Mouse (Mus musculus) embryonic facial prominence, embryonic 15.5 days (tissue): ENCODE measurements at regions not wholly inside any gene's neighbourhood (a gene's known extent, or its start where the extent isn't known, plus 50 kb on each side); places are given as distances from the start of the nearest gene placed in this dataset.

Experiments
- ATAC-seq: fragments of 200-750 bp; cut with Nextera tagmentation; 2 replicates; pipeline ENCODE4 v1.8.0; 2017; ENCODE audit warnings: low read depth, moderate TSS enrichment; ENCODE audit not compliant: insufficient number of reproducible peaks, low FRiP score, low TSS enrichment
- H3K27ac ChIP-seq: fragments of 300-500 bp; sonication (generic); replicated peaks from 2 replicates; pipeline ENCODE4 v1.5.1; 2015; ENCODE audit warnings: mild to moderate bottlenecking, inconsistent platforms
- H3K27me3 ChIP-seq: fragments of 300-500 bp; sonication (generic); 2 replicates; pipeline ENCODE4 v1.6.1; 2015; ENCODE audit warnings: inconsistent platforms
- H3K36me3 ChIP-seq: fragments of 300-500 bp; sonication (generic); 2 replicates; pipeline ENCODE4 v1.6.1; 2015; ENCODE audit warnings: mild to moderate bottlenecking, inconsistent platforms
- H3K4me1 ChIP-seq: fragments of 300-500 bp; sonication (generic); 2 replicates; pipeline ENCODE4 v1.6.1; 2015; ENCODE audit warnings: inconsistent platforms
- H3K4me2 ChIP-seq: fragments of 300-500 bp; sonication (generic); replicated peaks from 2 replicates; pipeline ENCODE4 v1.6.1; 2015; ENCODE audit warnings: mild to moderate bottlenecking, inconsistent platforms
- H3K4me3 ChIP-seq: fragments of 300-500 bp; sonication (generic); replicated peaks from 2 replicates; pipeline ENCODE4 v1.5.1; 2015; ENCODE audit warnings: mild to moderate bottlenecking, inconsistent platforms
- H3K9ac ChIP-seq: fragments of 300-500 bp; sonication (generic); 2 replicates; pipeline ENCODE4 v1.6.1; 2015; ENCODE audit warnings: inconsistent platforms
- H3K9me3 ChIP-seq: fragments of 300-500 bp; sonication (generic); replicated peaks from 2 replicates; pipeline ENCODE4 v1.6.1; 2016; ENCODE audit warnings: inconsistent platforms
- WGBS: fragments of 180-500 bp; shearing (Covaris S2); methylation state at CpG from one replicate; pipeline ENCODE4 v1.1.7; 2015; 5-methylcytosine and 5-hydroxymethylcytosine counted together

GRCm38 (mm10) chr14:76188105-76188645 is 77.5 kb downstream of the Nufip1 start:
- ATAC-seq, result no peak
- no peaks in the 10 kb centered on the region for H3K4me1 ChIP-seq
- WGBS, result 80% methylated on average over 6 of the region's 6 CpGs
- H3K27ac ChIP-seq, result no peak overlapping the region
- no peak overlapping the region for H3K4me2 ChIP-seq
- H3K9ac ChIP-seq, result no peak overlapping the region
- no peaks in the 10 kb centered on the region for H3K27me3 ChIP-seq
- H3K4me3 ChIP-seq, result no peak overlapping the region
- H3K36me3 ChIP-seq, result no peaks in the 10 kb centered on the region
- H3K9me3 ChIP-seq, result no peaks in the 10 kb centered on the region

DNA sequence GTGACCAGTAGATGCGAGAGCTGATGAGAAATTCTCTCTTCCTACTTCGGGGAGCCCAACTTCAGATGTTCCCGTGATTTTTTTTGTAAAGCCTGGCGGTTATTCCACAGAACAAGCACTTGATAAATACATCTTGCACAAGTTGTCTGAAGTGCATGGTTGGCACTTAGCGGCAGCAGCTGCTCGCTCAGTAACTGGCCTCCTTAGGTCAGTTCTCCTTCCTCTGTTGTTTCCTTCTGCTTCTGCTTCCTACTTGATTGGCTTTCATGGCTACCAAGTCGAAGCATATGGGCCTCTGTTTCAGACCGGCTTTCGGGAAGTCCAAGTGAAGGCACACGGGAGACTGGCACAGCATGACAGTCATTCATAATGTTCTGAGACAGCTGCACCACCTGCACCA is 84.6 kb downstream of the Nufip1 start:
- no peak for ATAC-seq
- WGBS, result 71% methylated on average over 10 of the region's 10 CpGs

GRCm38 (mm10) chr14:76197357-76197756 is 86.7 kb downstream of the Nufip1 start:
- Histone ChIP-seq H3K4me2 (no peak overlapping the region), H3K4me3 (no peak overlapping the region), H3K9me3 (no peaks in the 10 kb centered on the region), H3K4me1 (no peaks in the 10 kb centered on the region), H3K27ac (no peak overlapping the region), H3K36me3 (no peaks in the 10 kb centered on the region), H3K27me3 (no peaks in the 10 kb centered on the region), H3K9ac (no peak overlapping the region)
- 82% methylated on average over 2 of the region's 2 CpGs for WGBS
- no peak for ATAC-seq

More for the DNA sequence above, 84.6 kb downstream of the Nufip1 start:
- H3K27me3 ChIP-seq, result no peaks in the 10 kb centered on the region
- no peak overlapping the region for H3K27ac ChIP-seq
- H3K9me3 ChIP-seq, result no peaks in the 10 kb centered on the region
- H3K4me3 ChIP-seq, result no peak overlapping the region
- H3K4me1 ChIP-seq, result no peaks in the 10 kb centered on the region
- H3K4me2 ChIP-seq, result no peak overlapping the region
- H3K9ac ChIP-seq, result no peak overlapping the region
- H3K36me3 ChIP-seq, result no peaks in the 10 kb centered on the region

- H3K4me3 ChIP-seq, result no peak overlapping the region
- WGBS, result 44% methylated on average over 5 of the region's 5 CpGs
- H3K36me3 ChIP-seq, result no peaks in the 10 kb centered on the region
- no peaks in the 10 kb centered on the region for H3K9me3 ChIP-seq
- no peak overlapping the region for H3K4me2 ChIP-seq
- H3K9ac ChIP-seq, result no peak overlapping the region
- no peak for ATAC-seq
- H3K4me1 ChIP-seq, result no peaks in the 10 kb centered on the region
- no peak overlapping the region for H3K27ac ChIP-seq
- no peaks in the 10 kb centered on the region for H3K27me3 ChIP-seq
Measured at GRCm38 (mm10) chr14:76198406-76198805, 87.7 kb downstream of the Nufip1 start.

DNA sequence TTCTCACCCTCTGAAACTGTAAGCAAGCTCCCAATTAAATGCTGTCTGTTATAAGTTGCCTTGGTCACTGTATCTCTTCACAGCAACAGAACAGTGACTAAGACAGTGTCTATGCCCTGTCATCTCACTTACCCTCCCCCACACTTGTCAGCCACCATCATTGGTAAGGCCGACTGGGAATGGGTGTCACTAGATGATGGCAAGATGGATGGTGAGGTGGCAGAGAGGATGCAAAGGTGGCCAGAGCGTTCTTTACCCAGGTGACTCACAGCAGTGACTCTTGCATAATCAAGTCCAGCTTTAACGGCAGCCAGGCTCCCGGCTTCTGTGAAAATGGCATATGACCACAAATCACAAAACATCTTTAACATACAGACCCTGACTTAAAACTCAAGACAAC is 91.9 kb downstream of the Nufip1 start:
- 85% methylated on average over 4 of the region's 4 CpGs for WGBS

DNA sequence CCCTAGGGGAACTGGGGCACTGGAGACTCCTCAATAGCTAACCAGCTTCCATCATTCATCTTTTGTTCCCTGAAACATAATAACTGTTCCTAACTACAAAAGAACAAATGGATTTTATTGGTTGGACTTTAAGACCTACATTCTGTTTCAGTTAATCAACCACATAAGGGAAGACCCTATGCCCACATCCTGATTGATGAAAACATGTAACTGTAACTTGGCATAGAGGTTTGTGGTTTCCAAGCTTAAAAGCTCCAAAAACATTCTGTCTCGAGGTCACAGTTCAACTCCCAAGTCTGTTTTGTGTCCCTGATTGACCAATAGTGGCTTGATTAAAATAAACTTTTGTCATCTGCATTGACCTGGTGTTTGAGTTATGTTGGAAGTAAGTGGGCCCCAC is 92.4 kb downstream of the Nufip1 start:
- Histone ChIP-seq H3K9me3 (no peaks in the 10 kb centered on the region), H3K9ac (no peak overlapping the region), H3K4me1 (no peaks in the 10 kb centered on the region), H3K27ac (no peak overlapping the region), H3K4me2 (no peak overlapping the region), H3K36me3 (no peaks in the 10 kb centered on the region), H3K27me3 (no peaks in the 10 kb centered on the region), H3K4me3 (no peak overlapping the region)
- ATAC-seq, result no peak
- WGBS, result 56% methylated on average over 1 of the region's 1 CpGs

More for the DNA sequence above, 91.9 kb downstream of the Nufip1 start:
- no peak overlapping the region for H3K9ac ChIP-seq
- no peak overlapping the region for H3K4me3 ChIP-seq
- no peaks in the 10 kb centered on the region for H3K4me1 ChIP-seq
- H3K36me3 ChIP-seq, result no peaks in the 10 kb centered on the region
- H3K27me3 ChIP-seq, result no peaks in the 10 kb centered on the region
- H3K9me3 ChIP-seq, result no peaks in the 10 kb centered on the region
- ATAC-seq, result no peak
- no peak overlapping the region for H3K27ac ChIP-seq
- no peak overlapping the region for H3K4me2 ChIP-seq

- WGBS, result 66% methylated on average over 12 of the region's 12 CpGs
- ATAC-seq, result no peak
Measured at GRCm38 (mm10) chr14:76216446-76217177, 105.9 kb downstream of the Nufip1 start.

DNA sequence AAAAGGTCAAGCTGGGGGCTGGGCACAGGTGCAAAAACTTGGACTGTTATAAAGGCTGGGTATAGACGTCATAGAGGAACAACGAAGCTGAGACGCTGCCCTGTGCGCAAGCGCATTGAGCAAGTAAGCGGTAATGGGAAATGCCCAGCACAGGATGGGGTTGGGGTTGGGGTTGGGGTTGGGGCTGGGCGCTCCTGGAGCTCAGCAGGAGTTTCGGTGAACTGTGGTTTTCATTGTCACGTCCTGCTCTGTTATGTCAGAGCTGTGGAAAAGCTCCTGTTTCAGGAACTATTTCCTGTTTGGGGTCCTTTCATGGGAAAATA is 106.4 kb downstream of the Nufip1 start:
- 0 out of 2 replicates have a peak, but pooled peaks cover 3% of the 10 kb centered on the region for H3K9me3 ChIP-seq
- H3K36me3 ChIP-seq, result no peaks in the 10 kb centered on the region
- H3K4me3 ChIP-seq, result no peak overlapping the region
- no peaks in the 10 kb centered on the region for H3K27me3 ChIP-seq
- H3K27ac ChIP-seq, result no peak overlapping the region
- no peak for ATAC-seq
- 67% methylated on average over 9 of the region's 9 CpGs for WGBS
- H3K9ac ChIP-seq, result no peak overlapping the region
- no peak overlapping the region for H3K4me2 ChIP-seq
- no peaks in the 10 kb centered on the region for H3K4me1 ChIP-seq

More at GRCm38 (mm10) chr14:76216446-76217177, 105.9 kb downstream of the Nufip1 start:
- H3K27ac ChIP-seq, result no peak overlapping the region
- H3K27me3 ChIP-seq, result no peaks in the 10 kb centered on the region
- H3K36me3 ChIP-seq, result no peaks in the 10 kb centered on the region
- 0 out of 2 replicates have a peak, but pooled peaks cover 3% of the 10 kb centered on the region for H3K9me3 ChIP-seq
- H3K4me2 ChIP-seq, result no peak overlapping the region
- H3K9ac ChIP-seq, result no peak overlapping the region
- no peaks in the 10 kb centered on the region for H3K4me1 ChIP-seq
- H3K4me3 ChIP-seq, result no peak overlapping the region

GRCm38 (mm10) chr14:76217571-76218256 is 107.0 kb downstream of the Nufip1 start:
- Histone ChIP-seq H3K9me3 (0 out of 2 replicates have a peak, but pooled peaks cover 3% of the 10 kb centered on the region), H3K27me3 (no peaks in the 10 kb centered on the region), H3K27ac (no peak overlapping the region), H3K4me1 (no peaks in the 10 kb centered on the region), H3K36me3 (no peaks in the 10 kb centered on the region), H3K4me2 (no peak overlapping the region), H3K9ac (no peak overlapping the region), H3K4me3 (no peak overlapping the region)
- ATAC-seq, result no peak
- WGBS, result 84% methylated on average over 8 of the region's 8 CpGs

GRCm38 (mm10) chr14:76220952-76221351 is 110.3 kb downstream of the Nufip1 start:
- no peak overlapping the region for H3K4me2 ChIP-seq
- no peaks in the 10 kb centered on the region for H3K4me1 ChIP-seq
- WGBS, result 80% methylated on average over 5 of the region's 5 CpGs
- 0 out of 2 replicates have a peak, but pooled peaks cover 3% of the 10 kb centered on the region for H3K9me3 ChIP-seq
- no peak overlapping the region for H3K27ac ChIP-seq
- H3K4me3 ChIP-seq, result no peak overlapping the region
- ATAC-seq, result no peak
- H3K36me3 ChIP-seq, result no peaks in the 10 kb centered on the region
- no peak overlapping the region for H3K9ac ChIP-seq
- no peaks in the 10 kb centered on the region for H3K27me3 ChIP-seq

DNA sequence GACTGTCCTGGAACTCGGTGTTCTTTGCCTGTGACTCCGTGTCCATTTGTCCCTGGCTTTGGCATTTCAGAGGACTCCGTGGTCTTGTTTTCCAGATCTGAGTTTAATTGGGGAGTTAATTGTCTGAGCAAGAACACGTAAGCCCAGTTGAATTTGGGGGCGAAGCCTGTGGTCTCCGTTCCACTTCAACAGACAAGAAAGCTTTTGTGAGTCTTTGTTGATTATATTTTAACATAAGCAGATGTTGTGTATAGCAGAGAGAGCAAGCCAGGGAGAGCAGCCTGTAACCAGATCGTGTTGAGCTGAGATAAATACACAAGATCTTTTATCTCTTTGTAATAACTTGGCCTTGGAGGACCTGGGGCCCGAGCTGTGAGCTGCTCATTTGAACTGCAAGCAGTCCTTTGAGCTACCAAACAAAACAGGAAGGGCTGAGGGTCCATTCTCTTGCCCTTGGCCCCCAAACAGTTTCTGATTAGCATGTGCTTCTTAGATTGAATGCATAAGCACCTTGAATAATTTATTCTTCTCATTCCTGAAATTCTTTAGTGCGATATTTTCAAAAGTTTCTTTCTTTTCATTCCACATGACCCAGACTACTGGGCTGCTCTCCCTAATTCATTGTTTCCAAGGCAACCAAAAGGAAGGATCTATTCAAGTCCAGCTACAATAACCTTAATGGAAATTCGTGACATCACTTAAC is 111.1 kb downstream of the Nufip1 start:
- H3K4me1 ChIP-seq, result no peaks in the 10 kb centered on the region
- no peak overlapping the region for H3K4me3 ChIP-seq
- H3K27ac ChIP-seq, result no peak overlapping the region
- no peak overlapping the region for H3K9ac ChIP-seq
- H3K4me2 ChIP-seq, result no peak overlapping the region
- H3K27me3 ChIP-seq, result no peaks in the 10 kb centered on the region
- H3K36me3 ChIP-seq, result no peaks in the 10 kb centered on the region
- no peak for ATAC-seq
- WGBS, result 35% methylated on average over 10 of the region's 10 CpGs
- 0 out of 2 replicates have a peak, but pooled peaks cover 3% of the 10 kb centered on the region for H3K9me3 ChIP-seq
